Mouse (Mus musculus) neural tube, embryonic 14.5 days (tissue): Measurements from ENCODE around the gene Hist1h4h. TPM values are rescaled to one million over a fixed set of nuclear protein-coding genes. Genes with fewer than 3 reads are reported as not detected.

Source experiments
- ATAC-seq: fragments of 200-750 bp; cut with Nextera tagmentation; 2 replicates; pipeline ENCODE4 v1.8.0; 2017; ENCODE audit warnings: low read depth, mild to moderate bottlenecking, moderate TSS enrichment, moderate library complexity
- H3K27ac ChIP-seq: fragments of 300-500 bp; sonication (generic); 2 replicates; pipeline ENCODE4 v1.5.1; 2014; ENCODE audit warnings: low read depth, mild to moderate bottlenecking, control low read depth, low read length, moderate library complexity, mixed read lengths
- H3K27me3 ChIP-seq: fragments of 300-500 bp; sonication (generic); 2 replicates; pipeline ENCODE4 v1.6.1; 2014; ENCODE audit warnings: low read length; ENCODE audit not compliant: control insufficient read depth, insufficient read depth
- H3K36me3 ChIP-seq: fragments of 300-500 bp; sonication (generic); 2 replicates; pipeline ENCODE4 v1.6.1; 2014; ENCODE audit warnings: low read length, mixed read lengths; ENCODE audit not compliant: control insufficient read depth, insufficient read depth
- H3K4me1 ChIP-seq: fragments of 300-500 bp; sonication (generic); 2 replicates; pipeline ENCODE4 v1.6.1; 2014; ENCODE audit warnings: low read length; ENCODE audit not compliant: control insufficient read depth, insufficient read depth
- H3K4me2 ChIP-seq: fragments of 300-500 bp; sonication (generic); 2 replicates; pipeline ENCODE4 v1.6.1; 2014; ENCODE audit warnings: mild to moderate bottlenecking, low read depth, low read length, control low read depth
- H3K4me3 ChIP-seq: fragments of 300-500 bp; sonication (generic); 2 replicates; pipeline ENCODE4 v1.5.1; 2014; ENCODE audit warnings: low read depth, low read length, control low read depth, mixed read lengths
- H3K9ac ChIP-seq: fragments of 300-500 bp; sonication (generic); replicated peaks from 2 replicates; pipeline ENCODE4 v1.6.1; 2014; ENCODE audit warnings: low read depth, mild to moderate bottlenecking, control low read depth, low read length, mixed read lengths
- H3K9me3 ChIP-seq: fragments of 300-500 bp; sonication (generic); 2 replicates; pipeline ENCODE4 v1.6.1; 2016; ENCODE audit warnings: low read length; ENCODE audit not compliant: control insufficient read depth
- WGBS: fragments of 180-500 bp; shearing (Covaris S2); extraction: QIAGEN DNeasy Blood & Tissue Kit; methylation state at CpG from one replicate; pipeline ENCODE4 v1.1.7; 2014; 5-methylcytosine and 5-hydroxymethylcytosine counted together
- polyA plus RNA-seq: library from polyadenylated mRNA; unstranded; fragments of >200 nt; fragmentation: Nextera tagmentation; extraction: Ambion mirVana; gene quantifications from 2 replicates; pipeline ENCODE4 v1.2.1, GENCODE M21; 2014

Gene Hist1h4h
- polyA plus RNA-seq, 1 experiment from 2014 or later, result 1.7 TPM

GRCm38 (mm10) chr13:23505662-23506345 lies 25.0 kb upstream of the Hist1h4h start:
- WGBS, result 6% methylated on average over 14 of the region's 14 CpGs
- H3K4me1 ChIP-seq, result no peaks in the 10 kb centered on the region
- peak overlapping the region; percentile 24; the same call in 1 of the 2 replicates for H3K4me2 ChIP-seq
- H3K9ac ChIP-seq, result no peak overlapping the region
- H3K4me3 ChIP-seq, result no peak overlapping the region
- H3K27ac ChIP-seq, result no peak overlapping the region
- no peaks in the 10 kb centered on the region for H3K36me3 ChIP-seq
- no peak for ATAC-seq
- no peaks in the 10 kb centered on the region for H3K27me3 ChIP-seq
- H3K9me3 ChIP-seq, result no peaks in the 10 kb centered on the region

GRCm38 (mm10) chr13:23506351-23506750 lies 24.5 kb upstream of the Hist1h4h start:
- ATAC-seq, result no peak
- H3K27me3 ChIP-seq, result no peaks in the 10 kb centered on the region
- no peak overlapping the region for H3K4me3 ChIP-seq
- H3K9ac ChIP-seq, result no peak overlapping the region
- no peak overlapping the region for H3K27ac ChIP-seq
- no peak overlapping the region for H3K4me2 ChIP-seq
- H3K4me1 ChIP-seq, result no peaks in the 10 kb centered on the region
- 5% methylated on average over 13 of the region's 13 CpGs for WGBS
- H3K9me3 ChIP-seq, result no peaks in the 10 kb centered on the region
- H3K36me3 ChIP-seq, result no peaks in the 10 kb centered on the region

GRCm38 (mm10) chr13:23506819-23507515 lies 23.9 kb upstream of the Hist1h4h start:
- ATAC-seq, result no peak

GRCm38 (mm10) chr13:23510127-23510526 lies 20.7 kb upstream of the Hist1h4h start:
- H3K4me3 ChIP-seq, result no peak overlapping the region
- no peak for ATAC-seq
- no peak overlapping the region for H3K27ac ChIP-seq
- no peaks in the 10 kb centered on the region for H3K36me3 ChIP-seq
- no peaks in the 10 kb centered on the region for H3K27me3 ChIP-seq
- H3K9me3 ChIP-seq, result no peaks in the 10 kb centered on the region
- no peak overlapping the region for H3K9ac ChIP-seq
- no peak overlapping the region for H3K4me2 ChIP-seq
- H3K4me1 ChIP-seq, result no peaks in the 10 kb centered on the region
- WGBS, result 33% methylated on average over 1 of the region's 1 CpGs

More at GRCm38 (mm10) chr13:23506819-23507515, 23.9 kb upstream of the Hist1h4h start:
- Histone ChIP-seq H3K9me3 (no peaks in the 10 kb centered on the region), H3K9ac (no peak overlapping the region), H3K27me3 (no peaks in the 10 kb centered on the region), H3K4me2 (no peak overlapping the region), H3K4me1 (no peaks in the 10 kb centered on the region), H3K27ac (no peak overlapping the region), H3K4me3 (no peak overlapping the region), H3K36me3 (no peaks in the 10 kb centered on the region)
- 16% methylated on average over 14 of the region's 14 CpGs for WGBS

GRCm38 (mm10) chr13:23513517-23513916 lies 17.3 kb upstream of the Hist1h4h start:
- Histone ChIP-seq H3K9ac (no peak overlapping the region), H3K36me3 (no peaks in the 10 kb centered on the region), H3K4me3 (no peak overlapping the region), H3K4me1 (peaks cover 4% of the 10 kb centered on the region; the same call in 1 of the 2 replicates), H3K27me3 (no peaks in the 10 kb centered on the region), H3K9me3 (no peaks in the 10 kb centered on the region), H3K4me2 (no peak overlapping the region), H3K27ac (no peak overlapping the region)
- no peak for ATAC-seq
- 90% methylated on average over 1 of the region's 1 CpGs for WGBS

- WGBS, result 74% methylated on average over 5 of the region's 5 CpGs
- no peak overlapping the region for H3K4me3 ChIP-seq
- H3K27ac ChIP-seq, result no peak overlapping the region
- H3K9ac ChIP-seq, result no peak overlapping the region
- no peak overlapping the region for H3K4me2 ChIP-seq
- H3K36me3 ChIP-seq, result no peaks in the 10 kb centered on the region
- H3K4me1 ChIP-seq, result peaks cover 4% of the 10 kb centered on the region; the same call in 1 of the 2 replicates
- ATAC-seq, result no peak
- no peaks in the 10 kb centered on the region for H3K9me3 ChIP-seq
- no peaks in the 10 kb centered on the region for H3K27me3 ChIP-seq
Measured at GRCm38 (mm10) chr13:23515281-23515680, 15.6 kb upstream of the Hist1h4h start.

GRCm38 (mm10) chr13:23515826-23516620 lies 14.8 kb upstream of the Hist1h4h start:
- WGBS, result 55% methylated on average over 15 of the region's 15 CpGs
- Histone ChIP-seq H3K4me1 (peaks cover 4% of the 10 kb centered on the region; the same call in 1 of the 2 replicates), H3K27ac (no peak overlapping the region), H3K36me3 (no peaks in the 10 kb centered on the region), H3K4me3 (peak overlapping the region; percentile 39), H3K9ac (0 out of 2 replicates have a peak overlapping the region, but pooled peaks have one; percentile 16), H3K27me3 (no peaks in the 10 kb centered on the region), H3K9me3 (no peaks in the 10 kb centered on the region), H3K4me2 (peak overlapping the region; percentile 60)
- no peak for ATAC-seq

GRCm38 (mm10) chr13:23516822-23517602 lies 13.8 kb upstream of the Hist1h4h start:
- peak overlapping the region; percentile 39 for H3K4me3 ChIP-seq
- no peaks in the 10 kb centered on the region for H3K36me3 ChIP-seq
- peaks cover 4% of the 10 kb centered on the region; the same call in 1 of the 2 replicates for H3K4me1 ChIP-seq
- under 1% methylated on average over 19 of the region's 19 CpGs for WGBS
- ATAC-seq, result peak; percentile 86
- peak overlapping the region; percentile 63 for H3K4me2 ChIP-seq
- H3K27me3 ChIP-seq, result no peaks in the 10 kb centered on the region
- H3K27ac ChIP-seq, result no peak overlapping the region
- no peak overlapping the region for H3K9ac ChIP-seq
- H3K9me3 ChIP-seq, result no peaks in the 10 kb centered on the region
